Mouse (Mus musculus): ENCODE results near the gene B9d2.

The B9d2 gene

DNA sequence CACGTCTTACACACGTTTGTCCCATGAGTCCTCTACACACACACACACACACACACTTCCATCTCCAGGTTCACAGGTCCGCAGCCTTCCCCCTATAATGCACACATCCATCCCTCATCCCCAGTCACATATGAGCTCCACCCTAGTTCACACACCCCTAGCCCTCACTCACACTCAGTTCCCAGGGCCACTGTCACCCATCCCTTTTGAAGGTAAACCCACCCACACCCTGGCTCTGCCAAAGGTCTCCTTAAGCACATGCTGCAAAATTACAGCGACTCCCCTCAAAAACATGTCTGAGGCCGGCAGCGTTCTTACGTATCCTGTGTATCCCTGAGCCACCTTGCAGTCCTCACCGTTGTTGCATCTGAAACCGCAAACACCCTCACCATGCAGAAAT is 6.3 kb upstream of the B9d2 start:
- in situ Hi-C loops (cut with MboI): no loop called here

DNA sequence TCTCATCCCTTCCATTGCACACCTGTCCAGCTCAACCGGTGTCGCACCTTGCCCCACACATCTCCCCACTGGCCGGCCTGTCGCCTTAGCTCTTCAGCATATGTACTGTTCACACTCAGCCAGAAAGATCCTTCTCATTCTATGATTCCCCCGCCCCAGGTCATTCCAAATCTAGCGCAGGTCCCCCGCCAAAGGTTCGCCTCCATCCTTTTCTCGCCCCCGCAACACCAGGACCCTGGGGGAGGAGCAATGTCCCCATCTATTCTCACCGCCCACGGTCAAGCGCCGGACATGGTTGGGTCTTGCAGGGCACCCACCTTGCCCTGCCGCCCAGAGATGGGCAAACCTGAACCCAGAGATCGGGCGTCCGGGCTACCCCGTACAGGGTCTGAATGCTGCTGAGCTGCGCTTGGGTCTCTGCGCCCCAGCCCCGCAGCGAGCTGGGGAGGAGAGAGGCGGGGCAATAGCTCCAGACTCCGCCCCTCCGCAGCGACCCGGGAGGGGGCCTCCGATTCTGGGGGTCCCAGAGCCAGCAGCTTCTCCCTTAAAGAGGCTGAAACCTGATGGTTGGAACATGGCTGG is 5.8 kb upstream of the B9d2 start, which contains the start of gene Tmem91:
Tmem91 (minus strand) TSS at position 448 of the 582 bp plus-strand sequence.
- in situ Hi-C loops (cut with MboI): no loop called here

DNA sequence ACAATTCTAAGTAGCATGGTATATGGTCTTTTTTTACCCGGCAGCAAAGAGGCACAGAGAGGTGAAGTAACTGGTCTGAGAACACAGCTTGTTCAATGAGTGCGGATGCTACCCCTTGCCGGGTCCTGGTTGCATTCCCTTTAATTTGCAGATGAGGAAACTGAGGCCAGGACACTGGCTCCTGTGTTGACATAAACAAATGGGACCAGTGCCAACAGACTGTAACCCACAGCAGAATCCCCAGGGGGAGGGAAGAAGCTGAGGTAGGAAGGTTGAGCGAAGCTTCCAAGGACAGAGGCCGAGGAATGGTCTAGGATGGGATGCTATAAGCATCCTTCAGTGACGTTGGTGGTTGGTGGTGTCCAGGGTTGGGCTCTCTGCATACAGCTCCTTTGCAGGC is 5.2 kb upstream of the B9d2 start:
- in situ Hi-C loops (cut with MboI): no loop called here

DNA sequence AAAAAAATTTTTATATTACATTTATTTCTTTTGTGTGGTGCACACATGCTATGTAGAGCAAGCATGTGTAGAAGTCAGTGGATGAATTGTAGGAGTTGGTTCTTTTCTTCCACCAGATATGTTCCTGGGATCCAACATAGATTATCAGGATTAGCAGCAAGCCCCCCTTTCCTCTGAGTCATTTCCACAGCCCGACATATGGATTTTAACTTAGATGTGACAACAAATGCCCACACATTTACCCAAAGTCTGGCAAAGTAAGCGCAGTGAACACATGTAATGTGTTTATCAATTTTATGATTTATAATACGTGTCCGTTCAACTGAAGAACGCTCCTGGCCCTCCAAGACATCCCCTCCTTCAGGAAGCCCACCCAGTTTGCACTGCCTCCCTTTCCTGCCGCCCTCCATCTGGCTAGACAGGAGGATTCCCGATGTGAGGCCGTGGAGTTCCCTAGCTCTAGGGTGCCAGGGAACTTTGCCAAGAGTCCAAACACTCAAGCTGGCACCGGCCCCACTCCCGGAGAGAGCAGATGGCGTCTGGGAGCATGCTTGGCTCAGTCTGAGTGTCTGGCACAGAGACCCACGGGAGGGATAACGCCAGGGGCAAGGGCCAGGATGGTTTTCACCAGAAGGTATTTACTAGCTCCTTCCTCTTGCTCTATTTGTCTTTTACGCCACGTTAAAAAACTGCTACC is 4.3 kb upstream of the B9d2 start:
- in situ Hi-C loops (cut with MboI): no loop called here

DNA sequence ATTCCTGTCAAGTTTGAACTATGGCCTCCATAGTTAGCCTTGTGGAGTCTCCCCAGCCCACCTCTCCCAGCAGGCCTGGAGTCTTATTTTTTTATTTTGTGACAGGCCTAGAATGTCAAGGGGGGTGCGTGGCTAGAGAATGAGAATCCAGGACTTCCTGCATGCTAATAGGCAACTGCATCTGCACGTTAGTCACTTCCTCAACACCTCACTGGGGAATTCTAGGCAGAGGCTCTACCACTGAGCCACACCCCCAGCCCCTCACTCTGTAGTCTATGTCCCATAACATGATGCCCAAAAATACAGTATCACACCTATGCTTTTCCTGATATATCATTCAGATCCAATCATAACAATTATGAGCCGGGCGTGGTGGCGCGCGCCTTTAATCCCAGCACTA is 3.6 kb upstream of the B9d2 start:
- in situ Hi-C loops (cut with MboI): no loop called here

DNA sequence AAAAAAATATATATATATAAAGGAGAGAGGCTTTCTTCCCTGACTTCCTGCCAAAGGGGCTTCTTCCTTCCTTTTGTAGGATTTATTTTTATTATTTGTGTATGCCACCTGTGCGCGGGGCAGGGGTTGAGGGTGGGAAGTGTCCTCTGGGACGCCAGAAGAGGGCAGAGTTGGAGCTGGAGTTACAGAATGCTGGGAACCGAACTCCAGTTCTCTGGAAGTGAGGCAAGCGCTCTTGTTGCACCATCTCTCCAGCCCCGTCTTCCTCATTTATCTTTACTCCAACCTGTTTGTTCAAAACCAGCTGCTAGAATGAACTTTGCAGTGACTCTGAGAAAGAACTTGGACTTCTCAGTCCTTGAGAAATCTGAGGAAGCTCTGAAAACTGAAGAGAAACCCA is 609 bp upstream of the B9d2 start:
- in situ Hi-C loops (cut with MboI): no loop called here

DNA sequence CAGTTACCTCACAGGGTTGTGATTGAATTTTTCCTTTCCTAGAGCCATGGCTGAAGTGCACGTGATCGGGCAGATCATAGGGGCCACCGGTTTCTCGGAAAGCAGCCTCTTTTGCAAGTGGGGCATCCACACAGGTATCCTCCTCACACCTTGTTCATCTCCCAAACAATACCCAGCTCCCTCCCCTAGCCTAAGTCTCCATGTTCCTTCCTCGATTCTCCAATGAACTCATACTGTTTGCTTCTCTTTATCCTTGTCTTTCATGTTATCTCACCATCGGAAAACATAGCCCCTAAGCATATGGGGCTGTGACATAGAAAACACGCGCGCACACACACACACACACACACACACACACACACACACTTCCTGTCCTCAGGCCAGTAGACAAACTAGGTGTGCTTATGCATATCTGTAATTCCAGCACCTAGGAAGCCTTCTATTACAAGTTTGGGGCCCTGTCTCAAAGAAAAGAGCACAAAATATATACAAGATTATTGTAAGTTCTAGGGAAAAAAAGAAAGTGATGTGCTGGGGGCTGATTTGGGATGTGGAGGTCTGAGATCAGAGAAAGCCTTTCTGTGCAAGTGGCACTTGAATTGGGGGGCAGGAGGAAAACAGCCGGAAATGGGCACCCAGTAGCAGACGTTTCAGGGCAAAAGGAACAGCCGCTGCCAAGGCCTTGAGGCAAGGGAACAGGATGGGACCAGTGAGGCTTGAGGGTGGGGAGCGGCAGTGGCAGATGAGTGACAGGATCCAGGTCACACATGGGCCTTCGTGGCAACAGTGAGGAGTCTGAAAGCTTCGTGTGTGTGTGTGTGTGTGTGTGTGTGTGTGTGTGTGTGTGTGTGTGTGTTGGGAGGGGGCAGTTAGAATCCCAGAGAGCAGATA is 1.0 kb downstream of the B9d2 start:
- in situ Hi-C loops (cut with MboI): no loop called here

DNA sequence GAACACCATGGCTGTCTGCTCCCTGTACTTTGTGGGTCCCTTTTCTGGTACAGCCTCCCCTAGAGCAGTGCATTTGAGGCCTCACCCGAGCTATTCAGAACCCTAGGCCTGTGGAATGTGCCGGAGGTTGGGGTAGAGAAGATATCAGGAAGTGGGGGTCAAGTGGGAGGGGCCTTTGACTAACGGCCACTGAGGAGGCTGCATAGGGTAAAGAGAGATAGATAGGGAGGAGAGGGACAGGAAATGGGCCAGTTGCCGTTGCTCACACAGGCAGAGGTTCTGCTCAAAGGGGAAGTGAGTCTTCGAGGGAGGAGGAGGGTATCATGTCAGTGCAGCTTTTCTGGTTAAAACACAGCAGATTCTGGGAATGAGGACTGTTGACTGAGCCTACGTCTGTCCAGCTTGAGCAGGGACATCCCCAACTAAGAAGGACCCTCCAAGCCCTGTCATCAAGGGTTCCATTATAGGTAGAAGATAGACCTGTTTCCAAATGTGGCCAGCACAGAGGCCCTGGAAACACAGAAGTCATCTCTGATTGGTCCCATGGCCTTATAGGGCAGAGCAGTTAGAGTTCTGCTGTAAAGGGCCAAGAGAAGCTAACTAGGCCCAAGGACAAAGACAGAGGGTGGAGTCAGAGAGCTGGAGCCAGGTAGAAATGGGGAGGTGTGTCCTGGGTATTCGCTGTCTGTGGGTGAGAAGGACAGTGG is 3.0 kb downstream of the B9d2 start:
- in situ Hi-C loops (cut with MboI): no loop called here

DNA sequence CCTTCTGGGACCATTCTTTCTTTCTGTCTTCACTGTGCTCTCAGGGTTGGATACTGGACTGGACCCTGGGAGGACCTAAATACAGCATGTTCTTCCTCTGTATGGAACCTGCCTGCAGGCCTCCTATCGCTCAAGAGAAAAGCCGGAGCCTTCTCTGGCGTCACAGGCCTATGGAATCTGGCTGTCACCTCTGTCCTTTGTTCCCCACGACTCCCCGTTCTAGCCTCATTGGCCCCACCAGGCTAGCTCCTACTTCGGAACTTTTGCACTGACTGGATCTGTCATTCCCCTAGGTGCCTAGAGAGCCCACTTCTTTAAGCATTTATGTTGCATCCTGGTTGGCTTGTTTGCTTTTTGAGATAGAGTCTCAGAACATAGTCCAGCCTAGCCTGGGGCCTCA is 4.1 kb downstream of the B9d2 start:
- in situ Hi-C loops (cut with MboI): no loop called here

DNA sequence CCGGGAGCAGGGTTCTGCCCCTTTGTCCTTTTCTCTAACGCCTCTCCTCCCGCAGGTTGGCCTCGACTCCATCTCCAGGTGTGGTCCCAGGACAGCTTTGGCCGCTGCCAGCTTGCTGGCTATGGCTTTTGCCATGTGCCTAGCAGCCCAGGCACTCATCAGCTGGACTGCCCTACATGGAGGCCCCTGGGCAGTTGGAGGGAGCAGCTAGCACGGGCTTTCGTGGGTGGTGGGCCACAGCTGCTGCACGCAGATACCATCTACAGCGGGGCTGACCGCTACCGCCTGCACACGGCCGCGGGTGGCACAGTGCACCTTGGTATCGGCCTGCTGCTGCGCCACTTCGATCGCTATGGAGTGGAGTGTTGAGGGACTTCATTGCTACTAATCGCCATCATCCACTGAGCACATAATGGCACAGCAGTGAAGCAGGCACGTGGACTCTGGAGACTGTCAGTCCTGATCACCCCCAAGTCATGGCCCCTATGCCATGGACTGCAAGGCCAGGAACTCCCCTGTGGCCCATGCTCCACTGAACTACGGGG is 5.4 kb downstream of the B9d2 start:
- in situ Hi-C loops (cut with MboI): no loop called here

DNA sequence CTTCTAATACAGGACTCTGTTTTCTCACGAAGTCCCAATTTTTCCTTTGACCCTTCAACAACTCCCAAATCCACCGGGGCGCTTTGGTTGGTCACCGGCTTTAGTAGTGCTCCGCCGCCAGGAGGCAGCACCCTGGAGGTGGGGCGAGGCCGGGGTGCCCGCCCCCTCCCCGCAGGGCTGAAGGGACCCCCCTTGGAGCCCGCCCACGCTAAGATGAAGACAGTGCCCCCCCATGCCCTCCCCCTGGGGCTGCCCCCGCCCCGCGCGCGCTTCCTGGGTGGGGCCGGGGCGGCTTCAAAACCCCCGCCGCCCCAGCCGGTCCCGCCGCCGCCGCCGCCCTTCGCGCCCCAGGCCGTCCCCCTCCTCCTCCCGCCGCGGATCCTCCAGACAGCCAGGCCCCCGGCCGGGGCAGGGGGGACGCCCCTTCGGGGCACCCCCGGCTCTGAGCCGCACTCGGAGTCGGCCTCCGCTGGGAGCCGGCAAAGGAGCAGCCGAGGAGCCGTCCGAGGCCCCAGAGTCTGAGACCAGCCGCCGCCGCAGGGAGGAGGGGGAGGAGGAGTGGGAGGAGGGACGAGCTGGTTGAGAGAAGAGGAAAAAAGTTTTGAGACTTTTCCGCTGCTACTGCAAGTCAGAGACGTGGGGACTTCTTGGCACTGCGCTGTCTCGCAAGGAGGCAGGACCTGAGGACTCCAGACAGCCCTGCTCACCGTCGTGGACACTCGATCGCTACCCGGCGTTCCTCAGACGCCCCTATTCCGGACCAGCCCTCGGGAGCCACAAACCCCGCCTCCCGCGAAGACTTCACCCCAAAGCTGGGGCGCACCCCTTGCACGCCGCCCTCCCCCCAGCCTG is 6.3 kb downstream of the B9d2 start, which contains the start of gene Tgfb1:
Tgfb1 (plus strand) TSS at position 323 of the 852 bp plus-strand sequence.
- in situ Hi-C loops (cut with MboI): no loop called here

DNA sequence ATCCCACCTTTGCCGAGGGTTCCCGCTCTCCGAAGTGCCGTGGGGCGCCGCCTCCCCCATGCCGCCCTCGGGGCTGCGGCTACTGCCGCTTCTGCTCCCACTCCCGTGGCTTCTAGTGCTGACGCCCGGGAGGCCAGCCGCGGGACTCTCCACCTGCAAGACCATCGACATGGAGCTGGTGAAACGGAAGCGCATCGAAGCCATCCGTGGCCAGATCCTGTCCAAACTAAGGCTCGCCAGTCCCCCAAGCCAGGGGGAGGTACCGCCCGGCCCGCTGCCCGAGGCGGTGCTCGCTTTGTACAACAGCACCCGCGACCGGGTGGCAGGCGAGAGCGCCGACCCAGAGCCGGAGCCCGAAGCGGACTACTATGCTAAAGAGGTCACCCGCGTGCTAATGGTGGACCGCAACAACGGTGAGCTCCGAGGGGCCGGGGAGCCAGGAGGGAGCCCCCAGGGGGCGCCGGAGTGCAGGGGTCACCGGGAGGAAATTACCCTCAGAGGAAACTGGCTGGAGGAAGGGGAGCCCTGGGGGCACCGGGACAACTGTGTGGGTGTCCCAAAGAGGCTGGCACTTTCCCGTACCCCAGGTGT is 7.3 kb downstream of the B9d2 start:
- in situ Hi-C loops (cut with MboI): no loop called here

DNA sequence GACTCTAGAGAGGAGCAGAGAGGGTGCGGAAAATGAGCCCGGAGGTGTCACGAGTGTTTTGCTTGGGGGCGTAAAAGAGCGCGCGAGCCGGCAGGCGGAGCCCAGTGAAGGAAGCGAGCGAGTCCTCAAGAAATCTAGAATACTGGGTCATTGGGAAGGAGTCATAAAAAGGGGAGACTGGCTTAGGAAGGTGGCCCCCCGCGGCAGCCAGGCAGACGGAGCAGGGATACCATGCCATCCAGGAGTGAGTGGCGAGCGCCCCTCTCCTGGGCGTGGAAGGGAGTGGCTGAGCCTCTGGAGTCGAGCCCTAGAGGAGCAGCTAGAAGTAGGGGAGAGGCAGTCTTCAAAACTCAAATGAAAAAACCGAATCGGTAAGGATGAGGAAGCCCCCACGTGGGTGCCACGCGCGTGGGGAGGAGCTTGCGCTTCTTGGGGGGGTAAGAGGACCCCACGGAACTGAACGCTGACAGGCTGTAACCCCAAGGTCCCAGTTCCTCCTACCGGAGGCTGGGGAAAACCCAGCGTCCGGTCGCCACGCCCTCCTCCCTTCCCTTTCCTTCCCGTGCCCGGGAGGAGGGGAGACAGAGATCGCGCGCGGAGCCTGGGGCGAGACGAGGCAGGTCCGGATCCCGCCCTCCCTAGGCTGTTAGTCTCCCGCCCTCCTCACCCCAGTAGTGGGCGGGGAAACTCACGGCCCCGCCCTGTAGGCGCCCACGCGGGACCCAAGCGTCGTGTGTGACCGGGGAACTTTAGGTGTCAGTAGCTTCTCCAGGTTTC is 8.4 kb downstream of the B9d2 start:
- in situ Hi-C loops (cut with MboI): no loop called here

DNA sequence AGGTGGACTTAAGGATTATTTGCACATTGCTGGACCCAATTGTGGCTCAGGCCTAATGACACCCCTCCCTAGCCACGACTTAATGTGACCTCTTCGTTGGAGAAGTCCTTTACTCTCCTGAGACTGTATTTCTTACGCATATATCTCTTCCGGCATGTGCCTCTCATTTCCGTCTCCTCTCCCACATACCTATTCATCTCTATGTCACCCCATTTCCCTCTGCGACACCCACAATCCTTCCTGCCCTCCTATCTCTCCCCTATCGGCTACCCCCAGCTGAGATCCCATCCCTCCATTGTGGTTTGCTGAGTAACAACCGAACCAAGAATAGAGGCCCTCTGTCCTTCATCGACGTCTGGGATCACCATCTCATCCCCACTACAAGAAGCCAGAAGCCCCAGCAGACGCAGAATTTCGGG is 9.0 kb downstream of the B9d2 start:
- in situ Hi-C loops (cut with MboI): no loop called here

DNA sequence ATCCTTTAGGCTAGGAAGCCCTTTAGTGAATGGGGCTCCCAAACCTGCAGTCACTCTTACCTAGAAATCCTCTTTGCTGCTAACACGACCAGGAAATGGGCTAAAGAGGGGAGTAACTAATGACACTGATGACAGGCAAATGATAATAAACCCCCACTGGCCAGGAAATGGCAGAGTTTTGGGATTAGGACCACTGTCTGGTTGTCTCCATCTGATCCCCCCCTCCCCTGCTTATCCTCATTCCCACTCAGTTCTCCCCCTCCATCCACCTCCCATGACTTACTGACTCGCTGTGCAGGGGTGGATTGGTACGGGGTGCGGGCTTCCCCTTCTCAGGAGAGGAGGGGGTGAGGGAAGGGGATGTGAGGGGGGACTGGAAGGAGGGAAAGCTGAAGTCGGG is 9.5 kb downstream of the B9d2 start:
- in situ Hi-C loops (cut with MboI): no loop called here

DNA sequence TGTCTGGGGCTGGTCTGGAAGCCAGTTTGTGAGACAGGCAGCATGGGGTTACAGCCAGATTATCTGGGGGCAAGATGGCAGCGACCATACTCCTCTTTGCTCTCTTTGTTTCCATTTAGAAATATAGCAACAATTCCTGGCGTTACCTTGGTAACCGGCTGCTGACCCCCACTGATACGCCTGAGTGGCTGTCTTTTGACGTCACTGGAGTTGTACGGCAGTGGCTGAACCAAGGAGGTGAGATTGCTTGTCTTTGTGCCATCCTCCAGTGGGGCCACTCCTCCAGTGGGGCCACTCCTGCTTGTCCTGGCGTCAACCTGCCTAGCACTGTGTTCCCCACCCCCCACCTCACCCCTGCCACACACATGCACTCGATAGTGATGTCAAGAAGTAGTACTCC is 13.5 kb downstream of the B9d2 start:
- in situ Hi-C loops (cut with MboI): no loop called here

DNA sequence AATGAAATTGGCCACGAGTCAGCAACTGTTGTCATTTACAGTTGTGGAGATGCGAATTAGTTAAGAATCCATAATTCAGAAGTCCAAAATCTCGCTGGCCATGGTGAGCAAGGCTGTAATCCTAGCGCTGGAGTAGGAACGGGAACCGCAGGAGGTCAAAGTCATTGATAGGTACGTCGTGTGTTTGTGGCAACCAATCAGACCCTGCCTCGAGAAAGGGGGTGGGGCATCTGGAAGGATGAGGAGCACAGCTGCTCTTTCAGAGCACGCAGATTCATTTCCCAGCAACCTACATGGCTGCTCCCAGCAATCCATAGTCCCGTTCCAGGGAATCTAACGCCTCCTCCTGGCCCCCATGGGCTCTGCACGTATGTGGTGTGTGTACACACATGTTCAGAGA is 19.3 kb downstream of the B9d2 start:
- in situ Hi-C loops (cut with MboI): no loop called here

DNA sequence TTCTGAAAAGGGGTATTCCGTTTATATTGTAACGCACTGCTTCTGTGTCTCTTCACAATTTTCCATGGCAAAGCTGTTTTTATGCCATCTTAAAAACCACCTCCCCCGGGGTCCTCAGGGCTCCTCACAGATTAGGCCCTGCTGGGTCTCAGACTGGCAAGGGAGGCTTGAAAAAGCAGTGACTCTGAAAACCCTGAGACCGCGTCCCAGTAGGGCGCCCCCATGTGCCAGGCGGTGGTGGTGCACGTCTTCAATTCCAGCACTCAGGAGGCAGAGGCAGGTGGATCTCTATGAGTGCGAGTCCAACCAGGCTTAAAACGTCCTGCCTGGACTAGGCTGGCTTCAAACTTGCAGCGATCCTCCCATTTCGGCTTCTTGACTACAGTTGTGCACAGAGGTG is 20.2 kb downstream of the B9d2 start:
- in situ Hi-C loops (cut with MboI): no loop called here

DNA sequence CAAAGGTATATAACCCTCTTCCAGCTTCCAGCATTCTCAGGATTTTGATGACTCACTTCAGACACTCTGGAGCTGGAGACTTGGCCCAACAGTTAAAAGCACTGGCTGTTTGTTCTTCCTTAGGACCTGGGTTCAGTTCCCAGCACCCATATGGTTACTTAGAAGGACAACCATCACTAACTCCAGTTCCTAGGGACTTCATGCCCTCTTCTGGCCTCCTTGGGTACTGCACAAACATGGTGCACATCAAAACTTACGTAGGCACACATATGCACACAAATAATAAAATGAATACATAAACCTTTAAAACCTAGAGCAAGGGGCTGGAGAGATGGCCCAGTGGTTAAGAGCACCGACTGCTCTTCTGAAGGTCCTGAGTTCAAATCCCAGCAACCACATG is 21.8 kb downstream of the B9d2 start:
- in situ Hi-C loops (cut with MboI): no loop called here
